Mouse (Mus musculus) ovary, postnatal 36 days (tissue): ENCODE data around the gene Tmem131.
"Not testable (repeated sequence)": the region's sequence is repeated elsewhere in the genome, so short reads cannot be mapped to it uniquely, and the experiment has no call there.

Experiments
- DNase-seq: peaks from one replicate; pipeline ENCODE4 v3.0.0; 2022; ENCODE audit warnings: low spot score, mixed read lengths

Gene Tmem131

DNA sequence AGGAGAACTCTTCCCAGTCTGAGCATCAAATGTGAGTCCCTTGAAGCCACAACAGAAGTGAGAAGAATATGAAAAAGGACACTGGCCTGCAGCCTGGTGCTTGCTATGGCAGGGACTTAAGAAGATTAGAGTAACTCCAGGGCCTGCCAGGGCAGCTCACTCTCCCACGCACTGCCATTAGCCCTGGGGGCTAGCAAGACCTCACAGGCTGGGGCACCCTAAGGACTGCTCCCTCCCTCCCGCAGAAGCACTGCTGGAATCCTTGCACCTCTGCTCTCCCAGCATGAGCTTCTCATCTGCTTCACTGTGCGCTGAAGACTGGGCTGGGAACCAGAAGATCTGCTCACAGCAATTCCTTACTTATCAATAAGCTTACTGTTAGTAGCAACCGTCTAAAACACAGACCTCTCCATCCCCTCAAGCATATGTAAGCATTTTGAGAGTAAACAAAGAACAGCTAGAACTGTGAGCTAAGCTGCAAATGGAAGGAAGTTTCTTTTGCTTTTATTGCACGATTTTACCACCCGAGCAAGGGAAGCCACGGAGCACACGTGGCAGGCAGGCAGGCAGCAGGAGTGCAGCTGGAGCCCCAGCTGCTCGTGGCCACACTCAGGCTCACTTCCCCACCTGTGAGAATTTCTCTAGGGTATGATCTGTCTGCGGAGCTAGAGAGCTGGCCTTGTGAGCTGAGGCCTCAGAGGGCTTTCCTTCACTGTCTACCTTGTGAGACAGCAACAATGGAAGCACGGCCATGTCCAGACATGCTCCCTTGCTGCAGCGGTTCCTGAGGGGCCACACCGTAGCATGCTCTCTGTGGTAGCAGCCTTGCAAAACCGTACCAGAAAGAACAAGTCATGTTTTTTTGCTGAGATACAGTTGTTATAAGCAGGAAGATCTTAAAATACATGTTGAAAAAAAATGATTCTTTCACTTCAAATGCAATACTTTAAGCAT lies 112.3 kb downstream of the Tmem131 start:
- no peak for DNase-seq

DNA sequence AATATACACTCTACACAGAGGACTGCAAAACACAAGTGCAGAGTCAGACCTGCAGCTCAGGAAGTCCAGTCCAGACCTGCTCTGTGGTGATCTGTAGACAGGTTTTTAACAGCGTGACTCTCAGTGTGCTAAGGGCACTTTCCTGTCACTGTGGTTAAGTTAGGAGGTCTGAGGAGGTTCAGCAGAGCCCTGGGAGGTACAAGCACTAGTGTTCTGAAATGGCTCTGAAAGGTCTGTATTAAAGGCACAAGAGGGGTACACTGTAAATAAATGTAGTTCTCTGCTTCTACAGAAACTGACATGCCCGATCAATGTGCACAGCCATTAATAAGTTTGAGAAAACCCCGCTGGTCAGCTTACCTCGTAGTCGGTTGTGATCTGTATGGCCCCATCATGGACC lies 119.1 kb downstream of the Tmem131 start:
- DNase-seq, result no peak

DNA sequence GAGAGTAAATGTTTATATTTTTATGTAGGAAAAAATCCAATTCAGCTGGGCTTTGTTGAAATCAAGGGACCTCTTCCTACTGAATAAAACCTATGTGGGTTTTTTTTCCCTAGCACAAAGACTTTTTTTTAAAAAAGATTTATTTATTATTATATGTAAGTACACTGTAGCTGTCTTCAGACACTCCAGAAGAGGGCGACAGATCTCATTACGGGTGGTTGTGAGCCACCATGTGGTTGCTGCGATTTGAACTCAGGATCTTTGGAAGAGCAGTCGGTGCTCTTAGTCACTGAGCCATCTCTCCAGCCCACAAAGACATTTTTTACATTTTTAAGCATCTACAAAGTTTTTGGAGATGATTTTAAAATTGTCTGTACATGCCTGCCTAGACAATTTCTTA lies 121.5 kb downstream of the Tmem131 start:
- DNase-seq, result not testable (repeated sequence)

DNA sequence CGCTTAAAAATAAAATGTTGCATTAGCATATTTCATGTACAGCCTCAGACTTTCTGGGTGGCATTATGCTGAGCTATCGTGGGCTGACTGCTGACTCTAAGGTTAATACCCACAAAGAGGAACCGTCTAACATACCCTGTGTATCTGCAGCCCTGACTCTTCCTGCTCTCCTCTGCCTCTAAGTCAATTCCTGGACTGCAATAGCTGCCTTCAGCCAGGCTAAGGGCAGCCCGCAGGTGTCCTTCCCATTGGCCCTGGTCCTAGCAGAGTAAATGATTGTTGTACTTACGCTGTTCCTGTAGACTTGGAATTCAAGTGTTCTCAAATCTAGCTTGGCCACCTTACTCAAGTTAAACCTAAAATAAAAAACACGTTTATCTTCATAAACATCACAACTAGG lies 128.3 kb downstream of the Tmem131 start:
- no peak for DNase-seq

DNA sequence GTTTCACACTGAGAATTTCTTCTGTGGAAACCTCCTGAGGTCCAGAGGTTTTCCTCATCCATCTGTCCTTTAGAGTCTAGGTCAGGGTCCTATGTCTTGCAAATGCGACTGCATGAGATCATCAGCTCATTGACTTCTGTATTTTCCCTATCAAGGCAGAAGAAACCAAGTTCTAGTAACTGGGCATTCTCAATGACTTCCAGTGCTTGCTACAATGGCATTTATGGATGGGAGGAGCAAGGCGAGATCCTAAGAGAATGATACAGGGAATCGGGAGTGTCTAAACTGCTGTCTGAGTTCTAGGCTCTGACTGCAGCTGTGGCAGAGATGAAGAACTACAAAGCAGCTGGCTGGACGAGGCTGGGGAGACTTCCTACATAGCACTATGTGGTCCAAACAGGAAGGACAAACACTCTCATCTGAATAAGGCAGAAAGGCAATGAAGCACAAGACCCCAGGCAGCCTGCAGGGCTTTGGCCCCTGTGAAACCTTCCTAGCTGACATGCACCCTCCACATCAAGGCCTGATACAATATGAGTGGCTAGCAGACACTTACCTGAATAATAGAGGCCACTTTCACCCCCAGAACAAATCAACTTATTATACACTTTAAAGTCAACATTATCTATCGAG lies 129.1 kb downstream of the Tmem131 start:
- DNase-seq, result no peak

DNA sequence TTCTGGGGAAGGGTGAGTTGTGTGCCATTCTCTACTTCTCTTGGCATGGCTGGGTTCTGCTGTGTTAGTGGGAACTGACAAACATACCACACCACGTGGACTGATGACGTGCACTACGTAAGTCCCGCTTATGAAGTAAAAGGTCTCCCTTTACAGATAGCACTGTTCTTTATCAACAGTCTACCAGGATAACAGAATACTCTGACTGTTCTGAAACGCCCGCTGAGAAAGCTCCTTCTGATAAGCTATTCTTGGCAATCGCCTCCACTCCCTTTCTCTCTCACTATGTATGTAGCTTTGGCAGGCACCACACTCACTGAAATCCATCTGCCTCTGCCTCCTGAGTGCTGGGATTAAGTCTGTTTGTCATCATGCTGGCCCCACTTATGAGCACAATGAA lies 130.1 kb downstream of the Tmem131 start:
- no peak for DNase-seq

DNA sequence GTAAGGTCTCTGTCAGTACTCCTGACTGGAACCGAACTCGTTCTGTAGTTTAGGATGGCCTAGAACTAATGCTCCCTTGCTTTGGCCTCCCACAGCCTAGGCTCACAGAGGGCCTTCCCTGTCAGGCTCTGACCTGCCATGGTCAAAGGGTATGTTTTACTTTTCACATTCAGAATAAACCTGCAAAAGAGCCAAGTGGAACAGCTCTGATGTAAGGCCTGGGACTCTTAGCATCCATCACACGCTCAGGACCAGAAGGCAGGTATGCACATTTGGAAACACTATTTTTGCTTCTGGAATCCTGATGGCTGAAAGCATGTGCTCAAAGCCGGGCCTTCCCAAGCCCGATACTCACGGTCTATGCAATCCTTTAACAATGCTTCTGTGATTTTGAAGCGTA lies 131.7 kb downstream of the Tmem131 start:
- no peak for DNase-seq

DNA sequence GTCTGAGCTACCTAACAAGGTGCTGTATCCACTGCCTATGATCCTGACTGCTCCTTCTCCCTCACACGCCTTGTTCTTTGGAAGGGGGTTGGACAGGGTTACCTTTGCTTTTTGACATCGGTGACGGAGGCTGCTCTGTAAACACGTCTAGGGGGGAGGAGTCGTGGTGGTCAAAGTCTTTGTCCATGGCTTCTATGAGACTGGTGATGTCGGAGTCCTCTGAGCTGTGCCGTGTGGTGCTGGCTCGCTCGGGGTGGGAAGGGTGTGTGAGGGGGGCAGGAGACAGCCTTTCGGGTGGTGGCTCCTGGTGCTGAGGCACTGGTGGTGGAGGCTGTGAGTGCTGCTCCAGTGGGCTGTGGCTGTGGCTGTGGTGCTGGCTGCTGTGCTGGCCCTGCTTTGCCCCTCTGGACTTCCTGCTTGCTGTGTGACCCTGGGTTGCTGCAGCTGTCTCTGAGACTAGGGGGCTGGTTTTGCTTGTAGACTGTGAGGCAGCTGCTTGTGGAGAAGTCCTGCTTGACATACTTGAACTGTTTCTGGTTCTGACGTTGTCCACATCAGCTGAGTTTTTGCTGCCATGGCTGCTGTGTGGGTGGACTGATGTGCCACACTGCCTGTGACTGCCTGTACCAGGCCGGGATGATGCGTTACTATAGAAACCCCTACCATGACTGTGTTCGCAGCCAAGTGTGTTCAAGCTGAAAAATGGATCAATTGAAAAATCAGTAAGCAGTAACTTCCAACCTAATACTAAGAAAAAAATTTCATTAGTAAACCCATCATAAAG lies 135.5 kb downstream of the Tmem131 start:
- DNase-seq, result no peak

DNA sequence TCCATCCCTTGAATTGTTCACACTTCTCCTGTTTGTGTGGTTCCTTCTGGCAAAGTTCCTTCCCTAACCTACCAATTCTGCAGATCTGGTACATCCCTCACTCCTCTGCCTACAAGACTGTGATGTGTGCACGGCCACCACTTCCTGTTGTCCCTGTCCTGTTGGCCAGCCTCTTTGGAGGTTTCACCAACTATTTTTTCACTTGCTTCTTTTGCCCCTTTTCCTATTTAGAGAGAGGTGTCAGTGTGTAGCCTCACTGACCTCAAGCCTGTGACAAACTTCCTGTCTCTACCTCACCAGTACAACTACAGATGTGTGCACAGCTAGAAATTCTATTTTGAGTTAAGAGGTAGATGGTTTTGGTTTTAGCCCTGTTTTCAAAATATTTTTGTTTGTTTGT lies 136.4 kb downstream of the Tmem131 start:
- DNase-seq, result no peak

DNA sequence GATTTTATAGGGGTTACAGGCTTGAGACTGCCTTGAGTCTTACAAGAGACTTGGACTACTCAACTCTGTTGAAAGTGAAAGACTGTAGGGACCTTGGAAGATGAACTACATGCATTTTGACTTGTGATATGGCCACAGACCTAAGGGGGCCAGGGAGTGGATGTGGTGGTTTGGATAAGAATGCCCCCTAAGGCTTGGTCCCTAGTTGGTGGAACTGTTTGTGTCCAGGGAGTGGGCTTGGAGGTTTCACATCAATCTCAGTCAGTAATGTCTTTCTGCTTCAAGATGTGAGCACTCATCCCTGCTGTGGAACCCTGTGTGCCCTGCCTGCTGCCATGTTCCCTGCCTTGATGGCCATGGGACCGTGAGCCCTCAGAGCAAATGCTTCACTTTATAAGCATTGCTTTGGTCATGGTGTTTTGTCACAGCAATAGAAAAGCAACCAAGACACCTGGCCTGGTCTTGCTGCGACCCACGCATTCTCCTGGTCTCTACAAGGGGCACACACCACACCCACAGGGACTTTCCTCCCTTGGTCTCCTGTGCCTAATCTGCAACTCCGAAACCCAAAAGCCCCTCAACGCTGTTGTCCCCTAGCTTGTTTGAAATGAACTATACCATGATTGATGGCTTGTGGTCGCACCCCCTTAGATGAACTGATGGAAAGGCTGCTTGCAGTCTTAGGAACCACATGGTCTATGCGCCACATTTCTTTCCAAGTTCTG lies 137.1 kb downstream of the Tmem131 start:
- DNase-seq, result no peak

DNA sequence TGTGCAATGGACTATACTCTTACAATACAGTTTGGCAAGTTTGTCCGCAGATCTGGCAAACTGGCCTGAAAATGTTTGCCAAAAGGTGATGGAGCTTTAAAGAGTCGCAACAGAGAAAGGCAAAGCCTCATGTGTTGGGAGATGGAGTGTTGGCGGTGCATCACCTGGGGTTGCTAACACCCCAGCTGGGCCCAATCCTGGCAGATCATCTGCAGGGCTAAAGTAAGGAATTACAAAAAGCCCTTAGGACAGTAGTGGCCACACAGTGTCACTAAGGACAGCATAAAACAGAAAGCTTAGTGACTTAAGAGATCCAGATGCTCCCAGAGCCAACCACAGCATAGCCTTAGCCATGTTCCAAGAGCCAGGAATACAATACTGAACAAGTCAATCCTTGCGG lies 138.6 kb downstream of the Tmem131 start:
- DNase-seq, result no peak

DNA sequence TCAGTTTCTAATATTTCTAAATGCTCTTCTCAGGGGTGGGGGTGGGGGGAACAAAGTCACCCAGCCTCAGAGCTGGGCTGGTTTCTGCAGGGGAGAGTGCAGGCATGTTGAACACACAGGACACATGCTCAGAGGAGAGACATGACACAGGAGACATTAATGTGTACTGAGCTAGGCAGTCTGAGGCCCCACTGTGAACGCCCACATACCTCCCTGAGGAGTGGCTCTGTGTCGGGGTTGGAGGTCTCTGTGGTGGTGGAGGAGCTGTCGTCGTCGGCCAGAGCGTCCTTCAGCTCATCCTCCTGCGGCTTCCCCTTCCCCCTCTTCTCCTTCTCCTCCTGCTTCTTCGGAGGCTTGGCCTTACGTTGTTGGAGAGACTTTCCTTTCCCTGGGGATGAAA lies 139.2 kb downstream of the Tmem131 start:
- DNase-seq, result no peak

DNA sequence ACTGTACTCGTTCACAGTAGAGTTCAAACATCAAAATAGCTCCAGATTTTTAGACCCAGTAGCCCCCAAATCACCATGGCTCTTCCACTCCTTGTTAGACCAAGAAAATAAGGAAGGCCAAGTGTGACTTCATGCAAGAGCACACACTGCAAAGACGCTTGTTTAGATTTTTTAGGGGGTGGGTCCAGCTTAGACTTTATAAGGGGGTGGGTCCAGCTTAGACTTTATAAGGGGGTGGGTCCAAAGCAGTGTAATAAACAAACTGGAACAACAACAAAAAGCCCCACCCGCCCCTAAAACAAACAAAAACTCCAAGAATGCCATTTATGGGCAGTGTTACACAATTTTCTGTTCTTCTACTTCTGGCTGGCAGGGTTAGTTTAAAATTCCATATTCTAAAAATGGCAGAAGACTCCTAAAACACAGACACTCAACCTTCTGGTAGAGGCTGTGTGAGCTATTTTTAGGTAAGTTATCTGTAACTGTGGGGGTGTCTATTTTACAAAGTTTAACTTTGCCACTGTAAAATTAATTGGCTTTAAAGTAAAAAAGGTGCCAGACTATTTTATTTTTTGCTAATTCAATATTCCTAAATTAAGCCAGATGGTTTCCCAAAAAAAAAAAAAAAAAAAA lies 143.0 kb downstream of the Tmem131 start:
- DNase-seq, result no peak

DNA sequence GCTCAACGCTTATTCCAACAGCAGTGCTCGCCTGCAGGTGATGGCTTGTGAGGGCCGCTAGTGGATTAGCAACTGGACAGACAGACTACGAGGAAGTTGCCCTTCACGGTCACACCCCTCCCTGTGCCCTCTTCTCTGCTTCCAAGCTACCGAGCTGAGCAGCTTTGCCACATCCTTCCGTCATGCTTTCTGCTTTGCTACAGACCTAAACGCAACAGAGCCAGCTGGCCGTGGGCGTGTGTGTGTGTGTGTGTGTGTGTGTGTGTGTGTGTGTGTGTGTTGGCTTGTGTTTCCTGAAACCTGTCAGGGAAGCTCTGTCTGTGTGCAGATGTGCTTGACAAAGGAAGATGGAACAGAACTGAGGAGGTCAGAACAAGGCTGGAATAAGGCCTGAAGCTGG lies 146.0 kb downstream of the Tmem131 start:
- no peak for DNase-seq

DNA sequence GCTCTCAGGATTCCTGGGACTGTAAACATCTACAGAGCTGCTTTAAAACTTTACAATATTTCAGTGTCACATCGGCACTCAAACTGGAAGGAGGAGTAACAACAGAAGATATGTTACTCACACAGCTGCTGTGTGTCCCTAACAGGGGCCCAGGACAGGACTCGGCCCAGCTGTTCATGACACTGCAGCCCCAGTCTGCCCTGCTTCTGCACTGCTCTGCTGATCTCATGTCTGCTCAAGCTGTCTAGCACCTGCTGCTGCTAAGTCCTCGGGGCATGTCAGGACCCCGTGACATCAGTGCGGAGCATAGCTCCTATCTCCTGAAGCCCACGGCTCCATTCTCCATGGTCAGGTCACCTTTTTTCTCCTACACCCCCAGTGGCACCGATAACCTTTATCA lies 146.8 kb downstream of the Tmem131 start:
- DNase-seq, result no peak

DNA sequence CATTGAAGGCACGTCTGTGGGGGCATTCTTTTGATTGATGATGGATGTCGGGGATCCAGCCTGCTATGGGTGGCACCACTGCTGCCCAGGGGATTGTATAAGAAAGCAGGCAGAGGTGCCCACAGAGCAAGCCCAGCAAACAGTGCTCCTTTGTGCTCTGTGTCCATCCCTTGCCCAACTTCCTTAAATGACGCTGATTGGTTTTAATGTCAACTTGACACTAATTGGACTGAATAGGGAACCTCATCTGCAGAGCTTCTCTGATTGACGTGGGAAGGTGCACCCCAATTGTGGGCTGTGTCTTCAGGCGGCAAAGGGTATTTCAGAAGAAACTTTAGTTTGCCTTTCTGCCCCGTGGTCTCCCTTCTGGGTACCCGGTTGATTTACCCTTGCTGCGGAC lies 154.1 kb downstream of the Tmem131 start:
- DNase-seq, result no peak

DNA sequence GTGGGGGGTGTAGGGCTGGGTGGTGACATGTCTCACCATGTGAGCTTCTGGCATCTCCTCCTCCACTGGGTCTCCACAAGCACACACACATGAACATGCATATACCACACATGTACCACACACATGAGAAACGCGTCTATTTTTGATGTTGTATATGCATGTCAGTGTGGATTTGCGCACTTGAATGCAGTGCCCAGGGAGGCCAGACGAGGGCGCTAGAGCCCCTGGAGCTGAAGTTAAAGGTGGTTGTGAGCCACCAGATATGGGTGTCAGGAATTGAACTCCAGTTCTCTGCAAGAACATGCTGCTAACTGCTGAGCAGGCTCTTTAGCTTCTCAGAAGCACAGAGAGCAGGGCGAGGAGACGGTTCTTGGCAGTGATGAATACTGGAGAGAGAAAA lies 157.1 kb downstream of the Tmem131 start:
- DNase-seq, result no peak

DNA sequence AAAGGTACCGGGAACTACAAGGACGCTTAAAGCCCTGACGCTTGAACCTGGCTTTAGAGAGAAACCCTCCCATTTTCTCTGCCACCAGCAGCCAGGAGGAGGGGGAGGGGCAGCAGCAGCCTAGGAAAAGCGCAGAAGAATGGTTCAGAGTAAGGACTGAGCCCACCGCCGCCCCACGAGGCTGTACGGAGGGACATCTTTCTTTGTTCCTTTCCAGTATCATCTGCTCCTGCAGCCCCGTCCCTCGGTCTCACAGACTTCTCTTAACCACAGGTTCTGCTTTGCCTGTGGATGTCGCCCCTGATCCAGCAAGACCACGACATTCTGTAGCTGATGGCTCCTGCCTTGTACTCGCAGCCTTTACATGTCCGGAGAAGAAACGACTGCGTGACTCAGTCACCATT lies 158.2 kb downstream of the Tmem131 start:
- DNase-seq, result peak; percentile 25

DNA sequence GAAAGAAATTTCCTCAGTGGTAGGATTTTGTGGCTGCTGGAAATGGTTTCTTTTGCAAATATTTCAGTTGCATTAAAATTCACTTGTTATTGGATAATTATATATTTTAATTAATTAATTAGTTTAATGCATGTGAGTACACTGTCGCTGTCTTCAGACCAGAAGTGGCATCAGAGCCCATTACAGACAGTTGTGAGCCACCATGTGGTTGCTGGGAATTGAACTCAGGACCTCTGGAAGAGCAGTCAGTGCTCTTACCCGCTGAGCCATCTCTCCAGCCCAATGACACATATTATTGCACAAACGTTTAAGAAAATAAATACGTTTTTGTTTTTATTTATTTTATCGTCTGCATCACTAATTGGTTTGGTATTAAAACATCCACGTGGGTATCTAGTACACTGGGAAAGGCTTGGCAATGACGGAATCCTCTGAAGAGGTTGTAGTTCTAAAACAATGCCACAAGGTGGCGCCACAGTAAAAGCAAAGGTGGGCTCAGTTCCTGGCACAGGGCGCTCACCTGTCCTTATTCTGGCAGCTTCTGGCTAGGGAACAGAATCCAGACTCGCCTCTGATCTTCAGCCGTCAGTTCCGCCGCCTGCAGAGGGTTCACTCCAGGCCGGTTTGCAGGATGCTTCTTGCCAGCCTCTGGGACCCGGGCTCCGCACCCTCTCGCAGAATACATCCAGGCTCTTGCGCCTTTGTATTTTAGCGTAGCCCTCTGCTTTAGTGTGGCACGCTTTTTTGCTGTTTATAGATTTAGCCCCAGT lies 158.9 kb downstream of the Tmem131 start:
- peak; percentile 63 for DNase-seq

DNA sequence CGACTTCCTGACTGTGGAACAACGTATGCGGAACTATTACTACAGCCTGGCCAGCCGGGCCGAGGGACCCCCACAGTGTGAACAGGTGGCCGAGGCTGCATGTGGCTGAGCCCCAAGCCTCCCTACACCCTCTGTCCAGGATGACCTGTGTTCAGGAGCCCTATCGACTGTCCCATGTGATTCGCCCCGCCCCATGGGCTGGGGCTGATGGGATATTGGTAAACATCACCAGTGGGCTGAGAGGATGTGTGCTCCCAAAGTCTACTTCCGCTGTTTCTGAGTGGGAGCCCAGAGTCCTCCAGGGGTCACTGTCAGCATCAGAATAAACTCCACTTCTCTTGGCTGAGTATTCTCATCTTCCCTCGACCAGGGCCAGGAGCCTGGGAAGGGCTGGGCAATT lies 161.0 kb downstream of the Tmem131 start:
- DNase-seq, result no peak

DNA sequence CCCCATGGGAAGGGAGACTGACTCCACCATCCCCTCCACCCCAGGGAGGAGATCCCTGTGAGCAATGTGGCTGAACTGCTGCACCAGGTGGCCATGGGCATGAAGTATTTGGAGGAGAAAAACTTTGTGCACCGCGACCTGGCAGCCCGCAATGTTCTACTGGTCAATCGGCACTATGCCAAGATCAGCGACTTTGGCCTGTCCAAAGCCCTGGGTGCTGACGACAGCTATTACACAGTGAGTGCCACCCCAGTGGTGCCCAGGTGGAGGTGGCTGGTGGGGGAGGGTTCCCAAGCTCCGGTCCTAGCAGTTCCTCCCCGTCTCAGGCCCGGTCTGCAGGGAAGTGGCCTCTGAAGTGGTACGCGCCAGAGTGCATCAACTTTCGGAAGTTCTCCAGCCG lies 162.7 kb downstream of the Tmem131 start:
- DNase-seq, result no peak
